In the genomic region with DNA sequence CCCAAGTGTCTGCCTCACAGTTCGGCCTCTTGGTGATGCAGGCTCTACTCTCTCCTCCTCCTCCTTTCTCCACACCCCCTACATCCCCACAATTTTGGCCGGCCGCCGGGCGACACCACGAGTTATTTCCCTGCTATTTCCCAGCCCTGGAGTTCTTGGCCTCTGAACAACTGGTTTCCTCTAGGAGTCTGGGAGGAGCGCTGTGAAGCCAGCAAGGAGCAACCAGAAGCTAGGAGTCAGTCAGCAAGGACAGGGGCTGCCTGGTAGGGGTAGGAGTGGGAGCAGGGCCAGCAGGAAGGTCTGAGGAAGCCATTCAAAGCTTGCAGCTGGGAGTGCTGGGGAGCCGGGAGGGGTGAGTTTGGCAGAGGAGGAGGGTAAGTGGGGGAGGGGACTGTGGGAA, we compare ENCODE assay signal across 8 mouse cellular contexts. TPM values are rescaled to one million over a fixed set of nuclear protein-coding genes. Genes with fewer than 3 reads are reported as not detected.
DNase-seq lines count a peak whose midpoint lies in the region; ATAC-seq lines count a peak whose summit lies in the region.

A gene (plus strand): TSS at position 136 of the 400 bp plus-strand sequence.

- H3K4me2 ChIP-seq in heart, embryonic 11.5 days = peak within 1 kb of the TSS; percentile 43
- H3K4me2 ChIP-seq in limb, embryonic 13.5 days (replicated peaks) = peak within 1 kb of the TSS; percentile 59
- peak within 1 kb of the TSS; percentile 44 for H3K4me2 ChIP-seq in neural tube, embryonic 12.5 days (replicated peaks)

- peak within 1 kb of the TSS; percentile 5; the same call in 1 of the 2 replicates for H3K4me3 ChIP-seq in heart, embryonic 11.5 days (ENCODE audit: low read depth, low read length)
- peak within 1 kb of the TSS; percentile 24 for H3K4me3 ChIP-seq in limb, embryonic 13.5 days
- H3K4me3 ChIP-seq in neural tube, embryonic 12.5 days = no peak within 1 kb of the TSS

- peak within 1 kb of the TSS; percentile 49; the same call in 1 of the 2 replicates for H3K9ac ChIP-seq in heart, embryonic 11.5 days (ENCODE audit: low read depth, low read length)
- peak within 1 kb of the TSS; percentile 45; the same call in 1 of the 2 replicates for H3K9ac ChIP-seq in limb, embryonic 13.5 days
- 0 out of 2 replicates have a peak within 1 kb of the TSS, but pooled peaks have one; percentile 26 for H3K9ac ChIP-seq in neural tube, embryonic 12.5 days

- 38% methylated on average over 8 of the region's 8 CpGs for WGBS in heart, embryonic 11.5 days (ENCODE audit: insufficient replicate concordance)
- 28% methylated on average over 8 of the region's 8 CpGs for WGBS in limb, embryonic 13.5 days
- WGBS in neural tube, embryonic 12.5 days = 41% methylated on average over 8 of the region's 8 CpGs

- H3K4me1 ChIP-seq in heart, embryonic 11.5 days (ENCODE audit: control insufficient read depth, insufficient read depth, low read length) = peaks cover 42% of the 10 kb centered on the region
- peaks cover 57% of the 10 kb centered on the region for H3K4me1 ChIP-seq in limb, embryonic 13.5 days
- peaks cover 46% of the 10 kb centered on the region for H3K4me1 ChIP-seq in neural tube, embryonic 12.5 days

- no peak within 1 kb of the TSS for H3K27ac ChIP-seq in heart, embryonic 11.5 days (ENCODE audit: low read depth, low read length)
- peak within 1 kb of the TSS; percentile 72; the same call in 1 of the 2 replicates for H3K27ac ChIP-seq in limb, embryonic 13.5 days
- H3K27ac ChIP-seq in neural tube, embryonic 12.5 days = no peak within 1 kb of the TSS

- H3K9me3 ChIP-seq in heart, embryonic 11.5 days (replicated peaks; ENCODE audit: control insufficient read depth, low read length) = no peaks in the 10 kb centered on the region
- H3K9me3 ChIP-seq in limb, embryonic 13.5 days = no peaks in the 10 kb centered on the region
- no peaks in the 10 kb centered on the region for H3K9me3 ChIP-seq in neural tube, embryonic 12.5 days

- no peak for ATAC-seq in heart, embryonic 11.5 days (replicated peaks; ENCODE audit: insufficient number of reproducible peaks, low FRiP score, low TSS enrichment)
- ATAC-seq in limb, embryonic 13.5 days (ENCODE audit: low FRiP score, low read depth) = peak; percentile 83
- ATAC-seq in neural tube, embryonic 12.5 days (ENCODE audit: low FRiP score, low read depth) = no peak
- no peak for ATAC-seq in inflammation-experienced regulatory T-cells, adult 6 months

- 0 out of 2 replicates have a peak, but pooled peaks cover 4% of the 10 kb centered on the region for H3K36me3 ChIP-seq in heart, embryonic 11.5 days (ENCODE audit: control insufficient read depth, insufficient read depth, low read length)
- peaks cover 52% of the 10 kb centered on the region for H3K36me3 ChIP-seq in limb, embryonic 13.5 days
- H3K36me3 ChIP-seq in neural tube, embryonic 12.5 days = peaks cover 18% of the 10 kb centered on the region

- no peaks in the 10 kb centered on the region for H3K27me3 ChIP-seq in heart, embryonic 11.5 days (ENCODE audit: control insufficient read depth, insufficient read depth, low read length)
- no peaks in the 10 kb centered on the region for H3K27me3 ChIP-seq in limb, embryonic 13.5 days
- no peaks in the 10 kb centered on the region for H3K27me3 ChIP-seq in neural tube, embryonic 12.5 days (replicated peaks)

- peak; percentile 90 for DNase-seq in adrenal gland, postnatal 14 days
- peak; percentile 99 for DNase-seq in fibroblast of lung, adult 2 months (ENCODE audit: low read depth)
- peak; percentile 82 for DNase-seq in kidney, adult 9 months
- DNase-seq in urinary bladder, postnatal 25 days (ENCODE audit: low spot score) = peak; percentile 73

RNA-seq across cellular contexts. Expression of the gene that starts here (rescaled TPM):
- total RNA-seq in adrenal gland, postnatal 14 days (2021) = 11.1 and 14.9 TPM in 2 replicates
- 0.43 and 1.2 TPM in 2 replicates for polyA plus RNA-seq in heart, embryonic 11.5 days (2014; fragmentation: Nextera tagmentation; extraction: Ambion mirVana)
- 2.6 and 3.4 TPM in 2 replicates for polyA plus RNA-seq in limb, embryonic 13.5 days (2015; fragmentation: Nextera tagmentation; extraction: Ambion mirVana)
- 0.43 and 0.74 TPM in 2 replicates for polyA plus RNA-seq in neural tube, embryonic 12.5 days (2016; fragmentation: Nextera tagmentation; extraction: Ambion mirVana)
- polyA plus RNA-seq in inflammation-experienced regulatory T-cells, adult 6 months (2017; shearing (Covaris generic)) = not detected
